Mouse (Mus musculus): ENCODE measurements around the gene Phldb2. TPM values are rescaled to one million over a fixed set of nuclear protein-coding genes. Genes with fewer than 3 reads are reported as not detected.

Phldb2 gene
- total and polyA plus RNA-seq, 2 experiments from 2014 or later: 4.2 to 25.2 TPM

DNA sequence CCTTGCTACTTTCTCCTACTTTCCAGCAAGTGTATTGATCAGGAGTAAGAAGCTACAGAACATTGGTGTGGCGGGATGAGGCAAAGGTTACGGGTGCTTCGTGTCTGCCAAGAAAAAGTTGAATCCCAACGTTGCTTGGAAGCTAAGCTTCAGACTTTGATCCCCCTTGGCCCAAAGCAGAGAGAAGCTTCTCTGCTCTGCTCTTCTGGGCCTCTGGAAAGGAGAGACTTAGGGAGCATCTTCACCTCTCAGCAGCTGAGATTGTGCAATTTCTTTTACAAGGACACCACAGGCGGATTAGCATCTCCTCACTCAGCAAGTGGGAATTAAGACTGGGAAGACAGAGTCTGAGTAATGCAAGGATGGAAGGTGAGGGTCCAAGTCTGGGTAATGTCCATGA, 26.5 kb downstream of the Phldb2 start:
- DNase-seq: no peak
- no peak overlapping the region for H3K4me3 ChIP-seq (ENCODE audit: low read depth, low read length)
- no peaks in the 10 kb centered on the region for H3K4me1 ChIP-seq (ENCODE audit: insufficient read depth)
- H3K4me2 ChIP-seq (ENCODE audit: low read depth): no peak overlapping the region
- no peak for TF ChIP-seq CTCF (IDR thresholded peaks at IDR 0.05; ENCODE audit: low read depth)
- 85% methylated on average over 5 of the region's 5 CpGs for WGBS
- ATAC-seq: no peak
- no peaks in the 10 kb centered on the region for H3K36me3 ChIP-seq (ENCODE audit: insufficient read depth)
- H3K9me3 ChIP-seq (ENCODE audit: low read length): no peaks in the 10 kb centered on the region
- no peak overlapping the region for H3K9ac ChIP-seq
- no peaks in the 10 kb centered on the region for H3K27me3 ChIP-seq (ENCODE audit: insufficient read depth, low read length)
- no peak overlapping the region for H3K27ac ChIP-seq (ENCODE audit: low read depth, low read length)

DNA sequence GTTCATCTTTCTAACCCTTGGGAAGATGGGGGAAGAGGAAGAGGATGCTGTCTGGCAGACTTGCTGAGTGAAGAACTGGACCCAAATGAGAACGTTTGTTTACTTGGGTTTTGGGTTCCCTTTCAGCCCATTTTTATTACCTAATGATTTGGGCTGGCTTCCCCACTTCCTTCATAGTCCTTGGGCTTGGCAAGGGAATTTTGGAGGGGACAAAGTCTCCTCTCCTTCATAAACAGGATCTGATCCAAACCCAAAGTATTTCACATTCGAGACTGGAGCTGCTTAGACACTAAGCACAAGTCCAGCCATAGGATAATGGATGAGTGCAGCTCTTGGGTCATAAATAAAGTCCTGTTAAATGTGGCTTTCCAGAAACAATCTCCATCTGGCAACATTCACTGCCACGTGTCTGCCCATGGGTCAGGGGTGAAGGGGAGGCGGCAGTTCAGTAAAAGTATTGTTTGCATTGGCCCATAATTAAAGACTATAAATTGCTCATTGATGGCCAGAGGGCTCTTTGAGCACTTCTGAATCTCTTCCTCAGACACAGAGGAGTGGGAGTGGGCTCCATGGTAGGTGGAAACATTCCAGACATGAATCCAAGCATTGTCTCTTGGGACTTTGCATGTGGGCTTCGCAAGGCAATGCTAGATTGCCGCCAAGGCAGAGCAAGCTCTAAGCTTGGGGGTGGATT, 29.5 kb downstream of the Phldb2 start:
- Histone ChIP-seq H3K27ac (ENCODE audit: low read depth, low read length) (no peak overlapping the region), H3K4me3 (ENCODE audit: low read depth, low read length) (no peak overlapping the region), H3K27me3 (ENCODE audit: insufficient read depth, low read length) (no peaks in the 10 kb centered on the region), H3K4me1 (ENCODE audit: insufficient read depth) (no peaks in the 10 kb centered on the region), H3K9ac (no peak overlapping the region), H3K4me2 (ENCODE audit: low read depth) (no peak overlapping the region), H3K36me3 (ENCODE audit: insufficient read depth) (no peaks in the 10 kb centered on the region), H3K9me3 (ENCODE audit: low read length) (no peaks in the 10 kb centered on the region)
- no peak for DNase-seq
- ATAC-seq: no peak
- WGBS: 77% methylated on average over 6 of the region's 6 CpGs
- TF ChIP-seq CTCF (IDR thresholded peaks at IDR 0.05; ENCODE audit: low read depth): no peak

DNA sequence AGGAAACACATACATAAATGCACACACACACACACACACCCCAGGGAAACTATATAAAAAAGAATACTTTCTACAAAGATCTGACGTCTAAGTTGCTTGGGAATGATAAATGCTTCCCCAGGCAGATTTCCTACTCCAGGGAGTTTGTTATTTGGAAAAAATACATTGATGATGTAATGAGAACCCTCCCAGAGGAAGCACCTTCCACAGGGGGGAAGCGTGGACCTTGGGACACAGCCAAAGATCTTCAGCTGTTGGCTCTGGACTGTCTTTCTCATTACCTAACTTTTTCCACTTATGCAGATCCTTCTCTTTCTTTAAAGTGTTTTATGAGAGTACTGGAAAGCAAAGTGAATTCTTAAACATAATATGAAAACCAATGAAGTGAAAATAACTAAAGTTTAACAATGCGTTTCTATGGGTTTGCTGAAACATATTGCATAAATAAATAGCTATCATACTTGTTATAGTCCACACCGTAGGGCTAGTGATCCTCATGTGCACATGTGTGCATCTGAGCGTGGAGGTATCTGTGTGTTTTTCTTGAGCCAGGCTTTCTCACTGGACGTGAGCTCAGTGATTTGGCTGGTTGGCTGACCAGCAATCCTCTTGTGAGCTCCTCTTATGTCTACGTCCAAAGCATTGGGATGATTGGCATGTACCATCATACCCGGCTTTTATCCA, 30.7 kb downstream of the Phldb2 start:
- TF ChIP-seq CTCF (IDR thresholded peaks at IDR 0.05; ENCODE audit: low read depth): no peak
- Histone ChIP-seq H3K9ac (no peak overlapping the region), H3K4me3 (ENCODE audit: low read depth, low read length) (no peak overlapping the region), H3K4me2 (ENCODE audit: low read depth) (no peak overlapping the region), H3K4me1 (ENCODE audit: insufficient read depth) (no peaks in the 10 kb centered on the region), H3K27me3 (ENCODE audit: insufficient read depth, low read length) (no peaks in the 10 kb centered on the region), H3K27ac (ENCODE audit: low read depth, low read length) (no peak overlapping the region), H3K36me3 (ENCODE audit: insufficient read depth) (no peaks in the 10 kb centered on the region), H3K9me3 (ENCODE audit: low read length) (no peaks in the 10 kb centered on the region)
- 70% methylated on average over 8 of the region's 8 CpGs for WGBS
- ATAC-seq (no peak), DNase-seq (no peak)

GRCm38 (mm10) chr16:45919572-45919971, 33.8 kb downstream of the Phldb2 start:
- WGBS: 62% methylated on average over 8 of the region's 8 CpGs
- Histone ChIP-seq H3K36me3 (ENCODE audit: insufficient read depth) (no peaks in the 10 kb centered on the region), H3K27ac (ENCODE audit: low read depth, low read length) (no peak overlapping the region), H3K4me1 (ENCODE audit: insufficient read depth) (no peaks in the 10 kb centered on the region), H3K9me3 (ENCODE audit: low read length) (no peaks in the 10 kb centered on the region), H3K27me3 (ENCODE audit: insufficient read depth, low read length) (no peaks in the 10 kb centered on the region), H3K9ac (no peak overlapping the region), H3K4me3 (ENCODE audit: low read depth, low read length) (no peak overlapping the region), H3K4me2 (ENCODE audit: low read depth) (no peak overlapping the region)
- DNase-seq (no peak), ATAC-seq (peak; percentile 66)
- TF ChIP-seq CTCF (IDR thresholded peaks at IDR 0.05; ENCODE audit: low read depth): no peak

- H3K4me3 ChIP-seq (ENCODE audit: low read depth, low read length): no peak overlapping the region
- DNase-seq: no peak
- no peak overlapping the region for H3K27ac ChIP-seq (ENCODE audit: low read depth, low read length)
- H3K4me2 ChIP-seq (ENCODE audit: low read depth): no peak overlapping the region
- TF ChIP-seq CTCF (IDR thresholded peaks at IDR 0.05; ENCODE audit: low read depth): no peak
- no peaks in the 10 kb centered on the region for H3K36me3 ChIP-seq (ENCODE audit: insufficient read depth)
- no peaks in the 10 kb centered on the region for H3K4me1 ChIP-seq (ENCODE audit: insufficient read depth)
- H3K9me3 ChIP-seq (ENCODE audit: low read length): no peaks in the 10 kb centered on the region
- ATAC-seq: no peak
- no peak overlapping the region for H3K9ac ChIP-seq
- H3K27me3 ChIP-seq (ENCODE audit: insufficient read depth, low read length): no peaks in the 10 kb centered on the region
- 86% methylated on average over 8 of the region's 8 CpGs for WGBS
Measured at GRCm38 (mm10) chr16:45903595-45903994, 49.8 kb downstream of the Phldb2 start.

DNA sequence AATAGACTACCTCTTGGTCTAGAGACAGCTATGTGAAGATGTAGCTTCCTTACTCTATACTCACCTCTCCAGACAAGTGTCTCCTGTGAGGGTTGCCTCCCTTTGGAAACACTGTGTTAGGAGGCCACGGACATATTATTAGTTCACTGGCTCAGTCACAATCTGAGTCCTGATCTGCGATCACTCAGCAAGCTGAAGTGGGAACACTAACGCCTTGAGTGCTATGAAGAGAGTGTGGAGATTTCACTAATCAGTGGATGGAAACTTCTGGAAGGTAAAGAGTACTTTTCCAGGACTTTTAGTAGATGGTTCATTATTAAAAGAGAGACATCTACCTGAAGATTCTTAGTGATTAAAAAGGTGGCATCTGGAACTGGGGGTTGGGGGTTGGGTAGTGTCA, 54.9 kb downstream of the Phldb2 start:
- no peak for ATAC-seq
- Histone ChIP-seq H3K27me3 (ENCODE audit: insufficient read depth, low read length) (no peaks in the 10 kb centered on the region), H3K4me2 (ENCODE audit: low read depth) (no peak overlapping the region), H3K27ac (ENCODE audit: low read depth, low read length) (no peak overlapping the region), H3K4me1 (ENCODE audit: insufficient read depth) (no peaks in the 10 kb centered on the region), H3K9me3 (ENCODE audit: low read length) (no peaks in the 10 kb centered on the region), H3K36me3 (ENCODE audit: insufficient read depth) (no peaks in the 10 kb centered on the region), H3K4me3 (ENCODE audit: low read depth, low read length) (no peak overlapping the region), H3K9ac (no peak overlapping the region)
- 92% methylated on average over 3 of the region's 3 CpGs for whole genome bisulfite sequencing
- no peak for TF ChIP-seq CTCF (IDR thresholded peaks at IDR 0.05; ENCODE audit: low read depth)
- no peak for DNase-seq

- 73% methylated on average over 2 of the region's 2 CpGs for WGBS
- DNase-seq (no peak), ATAC-seq (no peak)
- Histone ChIP-seq H3K4me3 (ENCODE audit: low read depth, low read length) (no peak overlapping the region), H3K4me2 (ENCODE audit: low read depth) (no peak overlapping the region), H3K27me3 (ENCODE audit: insufficient read depth, low read length) (no peaks in the 10 kb centered on the region), H3K36me3 (ENCODE audit: insufficient read depth) (no peaks in the 10 kb centered on the region), H3K4me1 (ENCODE audit: insufficient read depth) (no peaks in the 10 kb centered on the region), H3K9ac (no peak overlapping the region), H3K9me3 (ENCODE audit: low read length) (no peaks in the 10 kb centered on the region), H3K27ac (ENCODE audit: low read depth, low read length) (no peak overlapping the region)
- TF ChIP-seq CTCF (IDR thresholded peaks at IDR 0.05; ENCODE audit: low read depth): no peak
Measured at GRCm38 (mm10) chr16:45896587-45896986, 56.8 kb downstream of the Phldb2 start.
